Mouse (Mus musculus) testis, postnatal 14 days (tissue): Measurements from ENCODE around the gene Kcnj6.
A peak's percentile ranks its signal among the peaks of the same experiment; 100 is the strongest.

ENCODE experiments used
- DNase-seq: peaks from one replicate; pipeline ENCODE4 v3.0.0; 2021; ENCODE audit warnings: low spot score

Kcnj6 gene

DNA sequence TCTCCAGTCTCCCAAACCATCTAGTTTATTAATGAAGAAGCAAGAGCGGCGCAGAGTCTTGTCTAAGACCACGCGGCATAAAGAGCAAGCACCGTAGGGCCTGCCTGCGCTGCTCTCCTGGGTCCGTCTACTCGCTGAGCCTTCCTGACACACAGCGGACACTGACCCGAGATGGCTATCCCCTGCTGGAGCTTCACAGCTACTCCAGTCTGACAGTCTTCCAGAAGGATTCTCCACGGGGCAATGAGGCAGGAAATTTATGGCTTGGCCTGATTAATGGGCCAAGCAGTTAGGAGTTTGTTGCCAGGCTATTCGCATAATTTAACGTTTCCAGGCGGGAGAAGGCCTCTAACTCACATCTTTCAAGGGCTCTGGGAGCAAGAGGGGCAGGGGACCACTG is 283.0 kb downstream of the Kcnj6 start:
- no peak for DNase-seq

DNA sequence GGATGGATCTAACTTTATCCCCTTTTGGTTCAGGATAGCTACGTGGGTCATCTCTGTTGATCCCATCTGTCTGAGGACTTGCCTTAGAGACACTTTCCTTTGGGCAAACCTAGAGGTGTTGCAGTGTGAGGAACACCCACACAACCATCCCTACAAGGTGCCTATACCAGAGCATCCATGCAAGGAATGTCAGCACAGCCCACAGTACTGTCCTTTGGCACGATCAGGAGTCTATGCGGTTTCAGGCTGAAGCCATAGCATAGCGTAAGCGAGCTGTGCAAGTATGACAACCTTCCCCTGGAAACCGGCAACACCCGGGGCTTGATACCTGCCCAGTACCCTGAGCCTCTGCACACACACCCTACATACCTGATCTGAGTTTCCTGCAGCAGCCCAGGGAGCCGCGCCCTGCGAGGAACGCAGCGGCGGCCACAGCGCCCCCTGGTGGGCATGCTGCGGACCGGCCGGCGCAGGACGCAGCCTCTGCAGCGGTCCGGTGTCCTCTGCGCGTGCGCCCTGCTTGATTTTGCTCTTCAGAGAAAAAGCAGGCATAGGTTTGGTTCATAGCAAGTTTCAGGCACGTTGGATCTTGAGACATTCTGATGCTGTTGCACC is 283.9 kb downstream of the Kcnj6 start:
- peak; percentile 76 for DNase-seq

DNA sequence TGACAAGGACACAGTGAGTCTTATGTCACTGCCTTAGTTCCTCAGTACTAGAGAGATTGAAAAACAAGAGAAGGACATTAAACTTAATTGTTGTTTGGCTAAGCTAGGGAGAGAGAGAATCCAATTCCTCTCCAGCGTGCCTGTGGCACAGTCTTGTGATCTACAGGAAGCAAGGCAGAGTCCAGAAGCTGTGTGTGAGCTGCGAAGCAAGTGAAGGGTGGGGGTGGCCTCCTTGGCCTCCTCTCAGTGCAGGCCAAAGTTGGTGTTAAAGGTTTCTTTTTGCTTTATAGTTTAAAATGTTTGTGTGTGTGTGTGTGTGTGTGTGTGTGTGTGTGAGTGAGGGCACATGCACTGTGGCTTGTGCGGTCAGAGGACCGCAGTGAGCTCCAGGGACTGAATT is 295.5 kb downstream of the Kcnj6 start:
- DNase-seq = no peak

DNA sequence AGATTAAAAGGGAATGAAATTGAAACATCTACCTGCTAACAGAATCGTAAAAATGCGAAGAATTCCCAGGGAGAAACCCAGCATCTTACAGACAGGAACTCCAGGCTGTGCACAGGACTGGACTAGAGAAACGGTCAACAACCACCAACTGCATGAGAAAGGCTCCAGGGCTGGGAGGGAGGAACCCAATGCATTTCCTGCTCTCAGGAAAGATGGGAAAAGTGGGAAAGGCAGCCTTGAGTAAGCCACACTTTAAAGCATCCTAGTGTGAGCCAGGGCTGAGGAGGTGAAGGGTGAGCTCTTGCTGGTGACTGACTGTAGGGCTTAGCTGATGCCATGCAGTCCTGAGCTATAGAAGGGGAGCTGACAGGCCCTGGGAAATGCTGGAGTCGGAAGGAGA is 296.4 kb downstream of the Kcnj6 start:
- no peak for DNase-seq
